Mouse (Mus musculus): ENCODE results near the gene Gm9639. TPM values are rescaled to one million over a fixed set of nuclear protein-coding genes. Genes with fewer than 3 reads are reported as not detected.
"Not testable (repeated sequence)": the region's sequence is repeated elsewhere in the genome, so short reads cannot be mapped to it uniquely, and the experiment has no call there.

Gm9639 gene
- polyA plus RNA-seq, 1 experiment = not detected

GRCm38 (mm10) chr10:77753448-77753847 lies 41.4 kb downstream of the Gm9639 start:
- H3K4me1 ChIP-seq (ENCODE audit: control insufficient read depth, insufficient read depth, low read length) = no peaks in the 10 kb centered on the region
- no peak overlapping the region for H3K27ac ChIP-seq (ENCODE audit: insufficient read depth, low read length)
- TF ChIP-seq CTCF (IDR thresholded peaks at IDR 0.05; ENCODE audit: extremely low read depth, insufficient read depth, low read length) (no peak), POLR2A (IDR thresholded peaks at IDR 0.05; ENCODE audit: extremely low read depth, insufficient read depth, low read length) (no peak)
- H3K4me3 ChIP-seq (ENCODE audit: insufficient read depth, low read length) = no peak overlapping the region

GRCm38 (mm10) chr10:77752312-77752711 lies 42.6 kb downstream of the Gm9639 start:
- not testable (repeated sequence) for H3K4me1 ChIP-seq (ENCODE audit: control insufficient read depth, insufficient read depth, low read length); H3K4me3 ChIP-seq (ENCODE audit: insufficient read depth, low read length); H3K27ac ChIP-seq (ENCODE audit: insufficient read depth, low read length)

GRCm38 (mm10) chr10:77751254-77751653 lies 43.6 kb downstream of the Gm9639 start, which contains the start of gene Gm9736:
TSS of gene Gm9736 (minus strand) at chr10:77751354.
- H3K4me1 ChIP-seq (ENCODE audit: control insufficient read depth, insufficient read depth, low read length); H3K4me3 ChIP-seq (ENCODE audit: insufficient read depth, low read length); H3K27ac ChIP-seq (ENCODE audit: insufficient read depth, low read length): not testable (repeated sequence)

GRCm38 (mm10) chr10:77750686-77751085 lies 44.2 kb downstream of the Gm9639 start:
- H3K4me1 ChIP-seq (ENCODE audit: control insufficient read depth, insufficient read depth, low read length); H3K4me3 ChIP-seq (ENCODE audit: insufficient read depth, low read length); H3K27ac ChIP-seq (ENCODE audit: insufficient read depth, low read length): not testable (repeated sequence)

Other genes with a start within 250 kb of the Gm9639 start
- gene Pttg1ip, start 213.4 kb downstream of the Gm9639 start, polyA plus RNA-seq (2012; rRNA removed) = 111 and 113 TPM in 2 replicates
- 270 and 272 TPM in 2 replicates for gene Sumo3, start 189.0 kb downstream of the Gm9639 start, polyA plus RNA-seq (2012; rRNA removed)
- 9.3 TPM in 1 of 2 replicates, not detected in the other for gene Gm49325, start 188.9 kb downstream of the Gm9639 start, polyA plus RNA-seq (2012; rRNA removed)
- gene Ube2g2, start 172.8 kb downstream of the Gm9639 start, polyA plus RNA-seq (2012; rRNA removed) = 38.8 and 40.7 TPM in 2 replicates
- gene Tspear, start 108.5 kb downstream of the Gm9639 start, polyA plus RNA-seq (2012; rRNA removed) = 0.29 TPM in 1 of 2 replicates, not detected in the other
- gene Gm19402, start 104.3 kb downstream of the Gm9639 start, polyA plus RNA-seq (2012; rRNA removed) = not detected in 2 replicates
- not detected in 2 replicates for gene Gm9508, start 97.8 kb downstream of the Gm9639 start, polyA plus RNA-seq (2012; rRNA removed)
- not detected in 2 replicates for gene Gm10272, start 88.5 kb downstream of the Gm9639 start, polyA plus RNA-seq (2012; rRNA removed)
- gene Gm10024, start 83.6 kb downstream of the Gm9639 start, polyA plus RNA-seq (2012; rRNA removed) = not detected in 2 replicates
- not detected in 2 replicates for gene Gm10142, start 79.3 kb downstream of the Gm9639 start, polyA plus RNA-seq (2012; rRNA removed)
- not detected in 2 replicates for gene Krtap12-1, start 74.5 kb downstream of the Gm9639 start, polyA plus RNA-seq (2012; rRNA removed)
- not detected in 2 replicates for gene Gm10100, start 68.6 kb downstream of the Gm9639 start, polyA plus RNA-seq (2012; rRNA removed)
- gene Gm18596, start 52.4 kb downstream of the Gm9639 start, polyA plus RNA-seq (2012; rRNA removed) = not detected in 2 replicates
- not detected in 2 replicates for gene Gm9736, start 43.7 kb downstream of the Gm9639 start, polyA plus RNA-seq (2012; rRNA removed)
- not detected in 2 replicates for gene Gm3233, start 35.4 kb downstream of the Gm9639 start, polyA plus RNA-seq (2012; rRNA removed)
- not detected in 2 replicates for gene Gm3238, start 23.8 kb downstream of the Gm9639 start, polyA plus RNA-seq (2012; rRNA removed)
- not detected in 2 replicates for gene Gm7138, start 18.1 kb downstream of the Gm9639 start, polyA plus RNA-seq (2012; rRNA removed)
- not detected in 2 replicates for gene Gm3250, start 12.5 kb downstream of the Gm9639 start, polyA plus RNA-seq (2012; rRNA removed)
- gene Gm7137, start 6.9 kb downstream of the Gm9639 start, polyA plus RNA-seq (2012; rRNA removed) = not detected in 2 replicates
- gene Gm19668, start 4.1 kb upstream of the Gm9639 start, polyA plus RNA-seq (2012; rRNA removed) = not detected in 2 replicates
- not detected in 2 replicates for gene Gm9507, start 16.8 kb upstream of the Gm9639 start, polyA plus RNA-seq (2012; rRNA removed)
- not detected in 2 replicates for gene Gm2696, start 19.6 kb upstream of the Gm9639 start, polyA plus RNA-seq (2012; rRNA removed)
- not detected in 2 replicates for gene Krtap10-4, start 32.0 kb upstream of the Gm9639 start, polyA plus RNA-seq (2012; rRNA removed)
- not detected in 2 replicates for gene Krtap10-10, start 40.9 kb upstream of the Gm9639 start, polyA plus RNA-seq (2012; rRNA removed)
- not detected in 2 replicates for gene Gm36176, start 51.7 kb upstream of the Gm9639 start, polyA plus RNA-seq (2012; rRNA removed)
- 0.15 TPM in 1 of 2 replicates, not detected in the other for gene Gm10318, start 57.8 kb upstream of the Gm9639 start, polyA plus RNA-seq (2012; rRNA removed)
- gene Gm3285, start 66.9 kb upstream of the Gm9639 start, polyA plus RNA-seq (2012; rRNA removed) = not detected in 2 replicates
- 7.3 and 7.7 TPM in 2 replicates for gene Lrrc3, start 107.5 kb upstream of the Gm9639 start, polyA plus RNA-seq (2012; rRNA removed)
- 30.8 and 32.0 TPM in 2 replicates for gene Trpm2, start 175.5 kb upstream of the Gm9639 start, polyA plus RNA-seq (2012; rRNA removed)
- gene 1810043G02Rik, start 183.4 kb upstream of the Gm9639 start, polyA plus RNA-seq (2012; rRNA removed) = 74.0 and 74.4 TPM in 2 replicates
- gene Pfkl, start 215.0 kb upstream of the Gm9639 start, polyA plus RNA-seq (2012; rRNA removed) = 158 and 186 TPM in 2 replicates
- gene Dnmt3l, start 246.9 kb upstream of the Gm9639 start, polyA plus RNA-seq (2012; rRNA removed) = 0.13 and 0.38 TPM in 2 replicates
- gene Aire, start 248.5 kb upstream of the Gm9639 start, polyA plus RNA-seq (2012; rRNA removed) = 0.32 and 0.65 TPM in 2 replicates